Mouse (Mus musculus) hindbrain, embryonic 16.5 days (tissue): ENCODE measurements around the gene Gli2. TPM values are rescaled to one million over a fixed set of nuclear protein-coding genes. Genes with fewer than 3 reads are reported as not detected.

ENCODE experiments used
- ATAC-seq: fragments of 200-750 bp; cut with Nextera tagmentation; 2 replicates; pipeline ENCODE4 v1.8.0; 2017; ENCODE audit warnings: moderate TSS enrichment, moderate library complexity
- H3K27ac ChIP-seq: fragments of 300-500 bp; sonication (generic); 2 replicates; pipeline ENCODE4 v1.5.1; 2014; ENCODE audit warnings: low read depth, mild to moderate bottlenecking, control low read depth, low read length, moderate library complexity
- H3K27me3 ChIP-seq: fragments of 300-500 bp; sonication (generic); replicated peaks from 2 replicates; pipeline ENCODE4 v1.6.1; 2014; ENCODE audit warnings: low read length; ENCODE audit not compliant: control insufficient read depth, insufficient read depth
- H3K36me3 ChIP-seq: fragments of 300-500 bp; sonication (generic); 2 replicates; pipeline ENCODE4 v1.6.1; 2014; ENCODE audit warnings: mild to moderate bottlenecking, low read length, moderate library complexity, mixed read lengths; ENCODE audit not compliant: control insufficient read depth, insufficient read depth
- H3K4me1 ChIP-seq: fragments of 300-500 bp; sonication (generic); 2 replicates; pipeline ENCODE4 v1.6.1; 2014; ENCODE audit warnings: low read depth, low read length; ENCODE audit not compliant: control insufficient read depth, insufficient read depth
- H3K4me2 ChIP-seq: fragments of 300-500 bp; sonication (generic); 2 replicates; pipeline ENCODE4 v1.6.1; 2014; ENCODE audit warnings: mild to moderate bottlenecking, low read length, control low read depth, moderate library complexity
- H3K4me3 ChIP-seq: fragments of 300-500 bp; sonication (generic); 2 replicates; pipeline ENCODE4 v1.5.1; 2014; ENCODE audit warnings: mild to moderate bottlenecking, low read length, control low read depth, moderate library complexity
- H3K9ac ChIP-seq: fragments of 300-500 bp; sonication (generic); 2 replicates; pipeline ENCODE4 v1.6.1; 2014; ENCODE audit warnings: low read depth, mild to moderate bottlenecking, control low read depth, low read length, moderate library complexity
- H3K9me3 ChIP-seq: fragments of 300-500 bp; sonication (generic); 2 replicates; pipeline ENCODE4 v1.6.1; 2014; ENCODE audit warnings: mild to moderate bottlenecking, low read length, moderate library complexity; ENCODE audit not compliant: control insufficient read depth
- WGBS: fragments of 180-500 bp; shearing (Covaris S2); extraction: QIAGEN DNeasy Blood & Tissue Kit; methylation state at CpG from one replicate; pipeline ENCODE4 v1.1.7; 2014; 5-methylcytosine and 5-hydroxymethylcytosine counted together
- polyA plus RNA-seq: library from polyadenylated mRNA; unstranded; fragments of >200 nt; fragmentation: Nextera tagmentation; extraction: Ambion mirVana; gene quantifications from 2 replicates; pipeline ENCODE4 v1.2.1, GENCODE M21; 2015

Gli2 gene
- polyA plus RNA-seq, 1 experiment from 2014 or later, result 1.8 TPM

- 99% methylated on average over 3 of the region's 3 CpGs for WGBS
- no peak overlapping the region for H3K27ac ChIP-seq
- no peaks in the 10 kb centered on the region for H3K4me1 ChIP-seq
- H3K9ac ChIP-seq, result no peak overlapping the region
- H3K9me3 ChIP-seq, result no peaks in the 10 kb centered on the region
- no peak overlapping the region for H3K4me2 ChIP-seq
- no peak overlapping the region for H3K4me3 ChIP-seq
- ATAC-seq, result no peak
- no peaks in the 10 kb centered on the region for H3K27me3 ChIP-seq
- H3K36me3 ChIP-seq, result no peaks in the 10 kb centered on the region
Measured at GRCm38 (mm10) chr1:118970068-118970467, 83.4 kb downstream of the Gli2 start.

GRCm38 (mm10) chr1:118969409-118969808 lies 84.0 kb downstream of the Gli2 start:
- H3K4me1 ChIP-seq, result no peaks in the 10 kb centered on the region

GRCm38 (mm10) chr1:118968661-118969179 lies 84.7 kb downstream of the Gli2 start:
- no peak overlapping the region for H3K27ac ChIP-seq
- no peaks in the 10 kb centered on the region for H3K27me3 ChIP-seq
- no peaks in the 10 kb centered on the region for H3K36me3 ChIP-seq
- H3K9ac ChIP-seq, result no peak overlapping the region
- 78% methylated on average over 5 of the region's 5 CpGs for WGBS
- H3K4me3 ChIP-seq, result no peak overlapping the region
- H3K4me2 ChIP-seq, result no peak overlapping the region
- H3K4me1 ChIP-seq, result no peaks in the 10 kb centered on the region
- H3K9me3 ChIP-seq, result no peaks in the 10 kb centered on the region
- no peak for ATAC-seq

More at GRCm38 (mm10) chr1:118969409-118969808, 84.0 kb downstream of the Gli2 start:
- WGBS, result 62% methylated on average over 11 of the region's 11 CpGs
- no peaks in the 10 kb centered on the region for H3K9me3 ChIP-seq
- no peaks in the 10 kb centered on the region for H3K36me3 ChIP-seq
- no peak for ATAC-seq
- H3K9ac ChIP-seq, result no peak overlapping the region; the same call in 1 of the 2 replicates
- H3K4me3 ChIP-seq, result no peak overlapping the region
- no peaks in the 10 kb centered on the region for H3K27me3 ChIP-seq
- no peak overlapping the region for H3K4me2 ChIP-seq
- H3K27ac ChIP-seq, result no peak overlapping the region

GRCm38 (mm10) chr1:118967976-118968375 lies 85.4 kb downstream of the Gli2 start:
- no peaks in the 10 kb centered on the region for H3K4me1 ChIP-seq
- H3K27ac ChIP-seq, result no peak overlapping the region
- WGBS, result 90% methylated on average over 3 of the region's 3 CpGs
- H3K4me3 ChIP-seq, result no peak overlapping the region
- H3K27me3 ChIP-seq, result no peaks in the 10 kb centered on the region
- ATAC-seq, result no peak
- no peaks in the 10 kb centered on the region for H3K9me3 ChIP-seq
- no peak overlapping the region for H3K4me2 ChIP-seq
- H3K36me3 ChIP-seq, result no peaks in the 10 kb centered on the region
- H3K9ac ChIP-seq, result no peak overlapping the region

- ATAC-seq, result no peak
- WGBS, result 83% methylated on average over 3 of the region's 3 CpGs
Measured at GRCm38 (mm10) chr1:118967281-118967680, 86.1 kb downstream of the Gli2 start.

GRCm38 (mm10) chr1:118958644-118959043 lies 94.8 kb downstream of the Gli2 start:
- WGBS, result 89% methylated on average over 7 of the region's 7 CpGs
- H3K9me3 ChIP-seq, result no peaks in the 10 kb centered on the region
- no peak overlapping the region for H3K9ac ChIP-seq
- H3K27me3 ChIP-seq, result no peaks in the 10 kb centered on the region
- H3K4me2 ChIP-seq, result no peak overlapping the region
- no peak overlapping the region for H3K27ac ChIP-seq
- no peaks in the 10 kb centered on the region for H3K36me3 ChIP-seq
- peaks cover 15% of the 10 kb centered on the region for H3K4me1 ChIP-seq
- ATAC-seq, result no peak
- no peak overlapping the region for H3K4me3 ChIP-seq

More at GRCm38 (mm10) chr1:118967281-118967680, 86.1 kb downstream of the Gli2 start:
- Histone ChIP-seq H3K27ac (no peak overlapping the region), H3K4me1 (no peaks in the 10 kb centered on the region), H3K4me2 (no peak overlapping the region), H3K9ac (no peak overlapping the region), H3K9me3 (no peaks in the 10 kb centered on the region), H3K36me3 (no peaks in the 10 kb centered on the region), H3K27me3 (no peaks in the 10 kb centered on the region), H3K4me3 (no peak overlapping the region)

- 91% methylated on average over 11 of the region's 11 CpGs for WGBS
- Histone ChIP-seq H3K4me1 (peaks cover 15% of the 10 kb centered on the region), H3K27me3 (no peaks in the 10 kb centered on the region), H3K27ac (no peak overlapping the region), H3K4me3 (no peak overlapping the region), H3K9me3 (no peaks in the 10 kb centered on the region), H3K9ac (no peak overlapping the region), H3K36me3 (no peaks in the 10 kb centered on the region), H3K4me2 (no peak overlapping the region)
- ATAC-seq, result no peak
Measured at GRCm38 (mm10) chr1:118955791-118956190, 97.6 kb downstream of the Gli2 start.

GRCm38 (mm10) chr1:118954434-118955301 lies 98.8 kb downstream of the Gli2 start:
- Histone ChIP-seq H3K9ac (peak overlapping the region; percentile 8; the same call in 1 of the 2 replicates), H3K27ac (peak overlapping the region; percentile 20; the same call in 1 of the 2 replicates), H3K4me1 (peaks cover 15% of the 10 kb centered on the region), H3K4me2 (no peak overlapping the region; the same call in 1 of the 2 replicates), H3K4me3 (no peak overlapping the region), H3K27me3 (no peaks in the 10 kb centered on the region), H3K9me3 (no peaks in the 10 kb centered on the region), H3K36me3 (no peaks in the 10 kb centered on the region)
- peak; percentile 85 for ATAC-seq
- WGBS, result 27% methylated on average over 10 of the region's 10 CpGs

- H3K27ac ChIP-seq, result no peak overlapping the region
- no peak for ATAC-seq
Measured at GRCm38 (mm10) chr1:118953031-118953430, 100.4 kb downstream of the Gli2 start.

More at GRCm38 (mm10) chr1:118953031-118953430, 100.4 kb downstream of the Gli2 start:
- H3K4me1 ChIP-seq, result peaks cover 15% of the 10 kb centered on the region
- H3K4me2 ChIP-seq, result no peak overlapping the region
- no peaks in the 10 kb centered on the region for H3K36me3 ChIP-seq
- no peaks in the 10 kb centered on the region for H3K9me3 ChIP-seq
- WGBS, result 81% methylated on average over 3 of the region's 3 CpGs
- H3K27me3 ChIP-seq, result no peaks in the 10 kb centered on the region
- H3K4me3 ChIP-seq, result no peak overlapping the region
- no peak overlapping the region for H3K9ac ChIP-seq
